Mouse (Mus musculus) E14TG2a.4 (cell line): ENCODE measurements around the gene Frmpd2.

ENCODE experiments used
- CTCF ChIP-seq: conservative IDR thresholded peaks from 2 replicates; pipeline ENCODE4 v1.5.1; 2014; ENCODE audit warnings: low read length
- NANOG ChIP-seq: IDR thresholded peaks from 2 replicates; pipeline ENCODE4 v1.6.1; 2014; ENCODE audit warnings: borderline replicate concordance, low read length, mixed read lengths
- POU5F1 ChIP-seq: IDR thresholded peaks from 2 replicates; pipeline ENCODE4 v1.6.1; 2014; ENCODE audit warnings: low read length, borderline replicate concordance

- TF ChIP-seq CTCF (no peak), NANOG (no peak), POU5F1 (no peak)
Observed at GRCm38 (mm10) chr14:33521538-33521937, 50.0 kb downstream of the Frmpd2 start.
